Mouse (Mus musculus) heart, postnatal 0 days (tissue): Measurements from ENCODE around the gene Map9.

Experiments used
- CTCF ChIP-seq: IDR thresholded peaks from 2 replicates; pipeline ENCODE4 v1.5.1; 2016; ENCODE audit warnings: antibody characterized with exemption, control low read depth, low read depth
- EP300 ChIP-seq: IDR thresholded peaks from 2 replicates; pipeline ENCODE4 v1.6.1; 2016; ENCODE audit warnings: antibody characterized with exemption, low read depth

GRCm38 (mm10) chr3:82382325-82382724 is 24.5 kb downstream of the Map9 start:
- TF ChIP-seq CTCF (no peak), EP300 (no peak)
